Mouse (Mus musculus) hematopoietic stem cell, adult 5-6 weeks (primary cell): ENCODE measurements around the gene Pon1. TPM values are rescaled to one million over a fixed set of nuclear protein-coding genes. Genes with fewer than 3 reads are reported as not detected.
"Not testable (repeated sequence)": the region's sequence is repeated elsewhere in the genome, so short reads cannot be mapped to it uniquely, and the experiment has no call there.

Experiments
- ATAC-seq, 2 experiments: fragments of 125-278 bp in 1 of 2; replicated peaks in 1 of 2; 2 replicates each; pipeline ENCODE4 v1.8.0; 2016 to 2017; ENCODE audit warnings: inconsistent platforms in 2 of 2, mild to moderate bottlenecking in 2 of 2, moderate number of reproducible peaks in 2 of 2, low read depth in 1 of 2, moderate TSS enrichment in 1 of 2; ENCODE audit not compliant: low FRiP score in 2 of 2, poor library complexity in 2 of 2, severe bottlenecking in 2 of 2, insufficient read depth in 1 of 2, low TSS enrichment in 1 of 2
- total RNA-seq: library from RNA; stranded (forward); fragments of 172-1452, 232-1000 nt; gene quantifications from 2 replicates; pipeline ENCODE4 v1.2.3, GENCODE M21; 2017

Pon1 gene
- total RNA-seq = not detected in 2 replicates

GRCm38 (mm10) chr6:5193693-5194092, at the start of gene Pon1:
TSS of gene Pon1 (minus strand) at chr6:5193946.
- ATAC-seq = no peak

GRCm38 (mm10) chr6:5238799-5239198, 45.1 kb upstream of the Pon1 start:
- ATAC-seq = no peak

- ATAC-seq = no peak
These were observed 43.8 kb upstream of the Pon1 start for GRCm38 (mm10) chr6:5237510-5237909.

- no peak for ATAC-seq
These were observed 43.2 kb upstream of the Pon1 start for GRCm38 (mm10) chr6:5236843-5237371.

GRCm38 (mm10) chr6:5234563-5234962, 40.8 kb upstream of the Pon1 start:
- ATAC-seq = no peak

DNA sequence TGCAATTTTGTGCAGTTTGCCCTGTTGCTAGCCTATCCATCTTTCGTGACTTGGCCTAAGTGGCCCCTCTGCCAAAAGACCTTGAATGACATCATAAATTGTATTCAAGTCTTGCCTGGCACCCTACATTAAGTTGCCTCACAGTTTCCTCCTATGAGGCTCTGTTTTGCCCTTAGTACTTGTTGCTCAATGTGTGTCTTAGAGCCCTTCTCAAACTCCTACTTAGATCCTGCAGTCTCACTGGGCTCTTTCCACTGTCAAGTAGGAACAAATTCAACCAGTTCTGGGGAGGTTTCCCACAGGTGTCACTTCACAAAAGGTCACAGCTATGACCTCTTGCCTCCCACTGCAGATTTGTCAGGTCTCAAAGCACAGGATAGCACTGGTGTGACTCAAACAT, 40.1 kb upstream of the Pon1 start:
- peak in 1 of 2 experiments; percentile 25; a peak in 1 of 4 replicates for ATAC-seq

GRCm38 (mm10) chr6:5232022-5232421, 38.3 kb upstream of the Pon1 start:
- ATAC-seq = no peak

- ATAC-seq = no peak
These were observed 36.5 kb upstream of the Pon1 start for GRCm38 (mm10) chr6:5230261-5230660.

DNA sequence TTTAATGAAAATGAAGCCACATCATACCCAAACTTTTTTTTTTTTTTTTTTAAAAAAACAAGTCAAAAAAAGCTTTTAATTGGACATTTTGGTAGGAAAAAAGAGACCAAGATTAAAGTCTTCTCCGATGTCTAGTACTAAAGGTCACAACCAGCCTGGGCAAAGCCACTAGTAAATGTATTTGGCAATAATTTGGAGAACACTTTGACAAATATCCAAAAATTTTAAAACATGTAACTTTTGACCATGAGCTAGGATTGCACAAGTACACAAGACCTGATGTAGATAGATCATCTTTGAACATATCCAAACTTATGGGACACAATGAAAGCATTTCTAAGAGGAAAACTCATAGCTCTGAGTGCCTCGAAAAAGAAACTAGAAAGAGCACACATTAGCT, 29.8 kb upstream of the Pon1 start:
- ATAC-seq = not testable (repeated sequence)

- ATAC-seq = no peak
These were observed 28.3 kb upstream of the Pon1 start for GRCm38 (mm10) chr6:5222080-5222479.

GRCm38 (mm10) chr6:5218190-5218589, 24.4 kb upstream of the Pon1 start:
- ATAC-seq = no peak

GRCm38 (mm10) chr6:5207817-5208216, 14.1 kb upstream of the Pon1 start:
- ATAC-seq = no peak; a peak in 1 of 4 replicates

DNA sequence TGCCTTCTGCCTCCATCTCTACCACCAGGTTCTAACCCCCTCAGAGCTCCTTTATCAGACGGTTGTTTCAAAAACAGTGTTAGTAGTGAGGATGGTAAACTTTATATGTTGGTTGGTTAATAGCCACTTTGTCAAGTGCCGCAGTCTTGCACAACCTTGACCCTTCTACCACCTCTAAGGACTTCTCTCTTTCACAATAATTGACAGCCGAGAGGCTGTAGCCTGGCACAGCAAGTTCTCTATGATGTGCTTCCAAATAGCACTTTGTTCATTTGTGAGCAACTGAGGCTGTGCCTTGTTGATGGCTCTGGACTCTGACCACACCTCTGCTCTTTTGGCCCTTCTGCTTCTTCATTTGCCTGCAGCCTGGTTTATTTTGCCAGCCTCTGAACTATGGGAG, 6.2 kb upstream of the Pon1 start:
- ATAC-seq = no peak; a peak in 1 of 4 replicates

DNA sequence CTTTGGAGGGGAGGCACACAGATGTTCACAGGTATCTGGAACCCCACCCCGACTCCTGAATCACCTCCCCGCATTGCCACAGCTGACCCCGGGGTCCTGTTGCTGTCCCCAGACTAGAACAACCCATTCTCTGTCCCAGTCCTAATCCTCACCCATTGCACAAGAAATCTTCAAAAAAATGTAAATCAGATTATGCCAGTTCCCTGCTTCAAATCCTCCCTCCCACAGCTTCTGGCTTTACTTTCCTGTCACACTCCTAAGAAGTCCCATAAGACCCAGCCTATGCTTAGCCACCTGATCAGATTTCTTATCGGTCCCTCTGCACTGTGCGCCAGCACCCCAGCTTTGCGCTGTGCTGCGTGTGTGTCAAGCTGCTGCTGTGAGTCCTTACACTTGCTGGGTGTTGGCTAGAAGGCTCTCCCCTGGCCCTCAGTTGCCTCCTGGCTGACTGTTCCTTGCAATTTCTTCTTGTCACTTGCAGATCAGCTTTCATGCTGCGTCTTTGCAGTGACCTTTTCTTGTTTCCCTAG, 5.7 kb upstream of the Pon1 start:
- no peak for ATAC-seq

GRCm38 (mm10) chr6:5198590-5198989, 4.8 kb upstream of the Pon1 start:
- no peak for ATAC-seq

GRCm38 (mm10) chr6:5190761-5191160, 3.0 kb downstream of the Pon1 start:
- no peak for ATAC-seq

DNA sequence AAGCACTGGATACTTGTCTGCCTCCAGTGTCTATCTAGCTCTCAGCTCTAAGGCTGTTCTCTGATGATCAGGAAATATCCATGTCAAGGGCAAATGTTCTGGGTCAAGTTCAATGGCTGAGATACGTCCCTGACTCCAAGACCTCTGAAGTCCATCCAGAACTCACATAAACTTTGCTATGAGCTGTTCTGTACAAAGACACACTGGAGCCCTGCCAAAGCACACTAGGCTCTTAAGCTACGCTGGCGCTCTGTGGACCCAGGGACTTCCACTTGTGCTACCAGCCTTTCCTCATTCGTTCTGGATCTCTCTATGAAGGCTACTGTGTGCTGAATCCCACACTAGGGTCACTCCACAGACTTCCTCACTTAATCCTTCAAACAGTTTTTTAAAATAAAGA, 4.2 kb downstream of the Pon1 start:
- ATAC-seq = no peak

GRCm38 (mm10) chr6:5188938-5189337, 4.8 kb downstream of the Pon1 start:
- ATAC-seq = no peak

GRCm38 (mm10) chr6:5188036-5188435, 5.7 kb downstream of the Pon1 start:
- ATAC-seq = no peak
